Comparison of ENCODE assay signal across 22 mouse cellular contexts in genomic region chr1:71865670-71866069, GRCm38 (mm10).
DNase-seq lines count a peak whose midpoint lies in the region; ATAC-seq and TF ChIP-seq lines count a peak whose summit lies in the region.
"Had no signal": no experiment of that assay in that cellular context is flagged by ENCODE, and none has a peak within 500 bp of the region (broad histone marks: within the 10 kb centered on the region; RNA-seq: fewer than 3 reads in every experiment).

No protein-coding gene starts in this region.

- no peak overlapping the region for H3K4me3 ChIP-seq in gastrocnemius, adult 2 months
- no peak overlapping the region for H3K4me3 ChIP-seq in lung, embryonic 14.5 days (ENCODE audit: low read depth, low read length)
- no peak overlapping the region for H3K4me3 ChIP-seq in limb, embryonic 12.5 days (replicated peaks)
- H3K4me3 ChIP-seq: intestine, embryonic 15.5 days; midbrain, embryonic 10.5 days; neural tube, embryonic 12.5 days had no signal

- H3K4me2 ChIP-seq in lung, embryonic 14.5 days = no peak overlapping the region
- H3K4me2 ChIP-seq in limb, embryonic 12.5 days = no peak overlapping the region
- H3K4me2 ChIP-seq: hindbrain, embryonic 14.5 days; intestine, embryonic 15.5 days; neural tube, embryonic 12.5 days had no signal

- WGBS in lung, embryonic 14.5 days = 20% methylated on average over 4 of the region's 4 CpGs
- WGBS in limb, embryonic 12.5 days = 14% methylated on average over 4 of the region's 4 CpGs

- H3K36me3 ChIP-seq in lung, embryonic 14.5 days (ENCODE audit: insufficient read depth) = no peaks in the 10 kb centered on the region
- H3K36me3 ChIP-seq in limb, embryonic 12.5 days = no peaks in the 10 kb centered on the region
- H3K36me3 ChIP-seq: intestine, embryonic 15.5 days; midbrain, embryonic 10.5 days; neural tube, embryonic 12.5 days had no signal

- no peaks in the 10 kb centered on the region for H3K27me3 ChIP-seq in lung, embryonic 14.5 days (ENCODE audit: insufficient read depth, low read length)
- H3K27me3 ChIP-seq in limb, embryonic 12.5 days = no peaks in the 10 kb centered on the region
- H3K27me3 ChIP-seq: intestine, embryonic 15.5 days; neural tube, embryonic 12.5 days had no signal

- H3K4me1 ChIP-seq in lung, embryonic 14.5 days (ENCODE audit: insufficient read depth) = no peaks in the 10 kb centered on the region
- H3K4me1 ChIP-seq in limb, embryonic 12.5 days (replicated peaks) = peaks cover 16% of the 10 kb centered on the region
- H3K4me1 ChIP-seq: intestine, embryonic 15.5 days; midbrain, embryonic 10.5 days; neural tube, embryonic 12.5 days had no signal

- TF ChIP-seq CTCF in gastrocnemius, adult 2 months (IDR thresholded peaks at IDR 0.05) = no peak
- no peak for TF ChIP-seq CTCF in lung, embryonic 14.5 days (IDR thresholded peaks at IDR 0.05; ENCODE audit: low read depth)

- no peak; the same call in 1 of the 2 replicates for ATAC-seq in lung, embryonic 14.5 days (ENCODE audit: insufficient read depth)
- ATAC-seq in limb, embryonic 12.5 days (ENCODE audit: insufficient number of reproducible peaks, insufficient read depth, low FRiP score, low TSS enrichment, low read depth) = 0 out of 2 replicates have a peak, but pooled peaks have one; percentile 52
- ATAC-seq: forebrain, postnatal 0 days; intestine, embryonic 15.5 days; liver, postnatal 0 days had no signal

- H3K9me3 ChIP-seq in lung, embryonic 14.5 days (ENCODE audit: low read depth, low read length) = no peaks in the 10 kb centered on the region
- H3K9me3 ChIP-seq in limb, embryonic 12.5 days = no peaks in the 10 kb centered on the region
- H3K9me3 ChIP-seq: intestine, embryonic 15.5 days; midbrain, embryonic 10.5 days; neural tube, embryonic 12.5 days had no signal

- H3K27ac ChIP-seq in gastrocnemius, adult 2 months = peak overlapping the region; percentile 64
- no peak overlapping the region for H3K27ac ChIP-seq in lung, embryonic 14.5 days (ENCODE audit: low read depth)
- peak overlapping the region; percentile 4; the same call in 1 of the 2 replicates for H3K27ac ChIP-seq in limb, embryonic 12.5 days
- H3K27ac ChIP-seq: hindbrain, embryonic 14.5 days; intestine, embryonic 15.5 days; midbrain, embryonic 10.5 days; neural tube, embryonic 12.5 days; stomach, postnatal 0 days had no signal

- no peak overlapping the region for H3K9ac ChIP-seq in lung, embryonic 14.5 days
- H3K9ac ChIP-seq in limb, embryonic 12.5 days (replicated peaks) = no peak overlapping the region
- H3K9ac ChIP-seq: forebrain, postnatal 0 days; hindbrain, embryonic 14.5 days; intestine, embryonic 15.5 days; liver, postnatal 0 days; neural tube, embryonic 12.5 days had no signal

- intact Hi-C loops in gastrocnemius, adult 2 months (cut with DNase I) = no loop called here

- DNase-seq in gastrocnemius, adult 2 months = no peak
- DNase-seq in gastrocnemius, postnatal 25 days = no peak
- DNase-seq in lung, embryonic 14.5 days = peak; percentile 18
- no peak for DNase-seq in lung, postnatal 14 days
- DNase-seq in frontal cortex, postnatal 10 days (ENCODE audit: low spot score in 2 of 2) = no peak
- no peak for DNase-seq in layer of hippocampus, postnatal 14 days (ENCODE audit: low spot score in 2 of 2)
- DNase-seq: B cell, adult 2 months; cerebellum, postnatal 14 days; forebrain, postnatal 0 days; gastrocnemius, postnatal 10 days; heart, postnatal 10 days; liver; liver, postnatal 0 days; lung, postnatal 36 days; right cerebral cortex, postnatal 25 days; thymus, postnatal 25 days had no signal
